Mouse (Mus musculus) thymus, adult 2 months (tissue): Measurements from ENCODE around the gene Ctnna3. TPM values are rescaled to one million over a fixed set of nuclear protein-coding genes. Genes with fewer than 3 reads are reported as not detected.

ENCODE experiments used
- DNase-seq: peaks from one replicate; pipeline ENCODE4 v3.0.0; 2021
- H3K27ac ChIP-seq: fragments of 200-500 bp; 2 replicates; pipeline ENCODE4 v1.5.1; 2012; ENCODE audit warnings: low read length, control low read depth; ENCODE audit not compliant: control insufficient read depth, insufficient read depth
- H3K27me3 ChIP-seq: fragments of 200-500 bp; 2 replicates; pipeline ENCODE4 v1.6.1; 2012; ENCODE audit warnings: mild to moderate bottlenecking, low read length, moderate library complexity, mixed read lengths; ENCODE audit not compliant: control insufficient read depth, insufficient read depth
- H3K36me3 ChIP-seq: fragments of 200-500 bp; 2 replicates; pipeline ENCODE4 v1.6.1; 2012; ENCODE audit warnings: mild to moderate bottlenecking, low read length, moderate library complexity; ENCODE audit not compliant: control insufficient read depth, insufficient read depth
- H3K4me1 ChIP-seq: fragments of 200-500 bp; replicated peaks from 2 replicates; pipeline ENCODE4 v1.6.1; 2012; ENCODE audit warnings: low read length; ENCODE audit not compliant: control insufficient read depth, insufficient read depth
- H3K4me3 ChIP-seq: fragments of 200-500 bp; 2 replicates; pipeline ENCODE4 v1.5.1; 2012; ENCODE audit warnings: mild to moderate bottlenecking, low read length, control low read depth, moderate library complexity; ENCODE audit not compliant: control insufficient read depth, insufficient read depth
- CTCF ChIP-seq: fragments of 200-500 bp; IDR thresholded peaks from 2 replicates; pipeline ENCODE4 v1.5.1; 2012; ENCODE audit warnings: mild to moderate bottlenecking, control low read depth, low read length, moderate library complexity, borderline replicate concordance; ENCODE audit not compliant: control insufficient read depth, poor library complexity, insufficient read depth; ENCODE audit errors: extremely low read depth
- POLR2A ChIP-seq: fragments of 200-500 bp; IDR thresholded peaks from 2 replicates; pipeline ENCODE4 v1.6.1; 2012; ENCODE audit warnings: mild to moderate bottlenecking, low read length, control low read depth, moderate library complexity; ENCODE audit not compliant: control insufficient read depth, poor library complexity, insufficient read depth; ENCODE audit errors: extremely low read depth
- WGBS: fragments of 180-500 bp; shearing (Covaris S2); methylation state at CpG from one replicate; pipeline ENCODE4 v1.1.7; 2018; 5-methylcytosine and 5-hydroxymethylcytosine counted together
- polyA plus RNA-seq: library from polyadenylated mRNA; depleted of rRNA; stranded (reverse); fragments of >200 nt; gene quantifications from 2 replicates; pipeline ENCODE4 v1.2.3, GENCODE M21; 2012

Gene Ctnna3
- polyA plus RNA-seq, 1 experiment, result 0.46 TPM

- no peak for TF ChIP-seq CTCF
- TF ChIP-seq POLR2A, result no peak
- WGBS, result 88% methylated on average over 9 of the region's 9 CpGs
Observed at GRCm38 (mm10) chr10:63423591-63424474, 6.1 kb upstream of the Ctnna3 start.

GRCm38 (mm10) chr10:63424475-63424814, 5.5 kb upstream of the Ctnna3 start:
- peak; percentile 62 for DNase-seq
- no peak overlapping the region for H3K4me3 ChIP-seq
- no peak overlapping the region for H3K27ac ChIP-seq
- H3K36me3 ChIP-seq, result no peaks in the 10 kb centered on the region
- no peaks in the 10 kb centered on the region for H3K4me1 ChIP-seq
- H3K27me3 ChIP-seq, result no peaks in the 10 kb centered on the region
- TF ChIP-seq POLR2A, result no peak

More at GRCm38 (mm10) chr10:63423591-63424474, 6.1 kb upstream of the Ctnna3 start:
- Histone ChIP-seq H3K4me3 (no peak overlapping the region), H3K27me3 (no peaks in the 10 kb centered on the region), H3K36me3 (no peaks in the 10 kb centered on the region), H3K27ac (no peak overlapping the region), H3K4me1 (no peaks in the 10 kb centered on the region)
- no peak for DNase-seq

- no peak for DNase-seq
- Histone ChIP-seq H3K27me3 (no peaks in the 10 kb centered on the region), H3K4me1 (no peaks in the 10 kb centered on the region), H3K27ac (no peak overlapping the region), H3K4me3 (no peak overlapping the region), H3K36me3 (no peaks in the 10 kb centered on the region)
- TF ChIP-seq POLR2A (no peak), CTCF (no peak)
- WGBS, result 97% methylated on average over 8 of the region's 8 CpGs
Observed at GRCm38 (mm10) chr10:63427146-63427545, 2.8 kb upstream of the Ctnna3 start.

DNA sequence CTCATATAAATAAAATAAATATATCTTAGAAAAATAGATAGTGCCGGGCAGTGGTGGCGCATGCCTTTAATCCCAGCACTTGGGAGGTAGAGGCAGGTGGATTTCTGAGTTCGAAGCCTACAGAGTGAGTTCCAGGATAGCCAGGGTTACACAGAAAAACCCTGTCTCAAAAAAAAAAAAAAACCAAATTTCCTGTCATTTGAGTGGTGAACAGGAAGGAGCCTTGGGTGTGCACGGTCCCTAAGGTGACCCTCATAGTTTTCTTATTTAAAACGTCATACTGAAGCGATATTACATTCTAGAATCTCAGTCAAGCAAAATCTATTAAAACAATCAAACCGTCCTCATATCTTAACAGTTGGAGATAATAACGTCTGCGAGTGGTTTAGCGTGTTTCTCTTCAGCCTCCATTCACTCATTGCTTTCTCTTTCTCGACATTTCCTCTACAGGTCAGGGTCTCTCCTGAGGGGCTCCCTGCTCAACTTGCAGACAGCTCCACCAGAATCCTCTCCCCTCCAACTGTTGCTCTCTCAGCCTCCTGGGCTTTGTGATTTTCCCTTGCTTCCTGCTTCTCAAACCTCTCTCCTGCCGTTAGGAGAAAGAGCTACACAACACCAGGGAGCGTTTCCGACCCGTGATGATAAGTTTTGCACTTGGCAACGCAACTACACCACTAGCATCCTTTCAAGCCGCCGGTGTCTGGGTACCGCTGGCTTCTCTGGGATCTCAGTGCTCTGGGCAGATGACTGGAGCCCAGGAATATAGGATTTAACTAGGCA, 1.5 kb upstream of the Ctnna3 start:
- peak; percentile 56 for DNase-seq
- Histone ChIP-seq H3K27ac (peak overlapping the region; percentile 80), H3K4me3 (peak overlapping the region; percentile 62), H3K4me1 (no peaks in the 10 kb centered on the region), H3K36me3 (no peaks in the 10 kb centered on the region), H3K27me3 (no peaks in the 10 kb centered on the region)
- TF ChIP-seq CTCF (no peak), POLR2A (peak; percentile 18; the same call in 1 of the 2 replicates)
- 12% methylated on average over 19 of the region's 19 CpGs for WGBS

DNA sequence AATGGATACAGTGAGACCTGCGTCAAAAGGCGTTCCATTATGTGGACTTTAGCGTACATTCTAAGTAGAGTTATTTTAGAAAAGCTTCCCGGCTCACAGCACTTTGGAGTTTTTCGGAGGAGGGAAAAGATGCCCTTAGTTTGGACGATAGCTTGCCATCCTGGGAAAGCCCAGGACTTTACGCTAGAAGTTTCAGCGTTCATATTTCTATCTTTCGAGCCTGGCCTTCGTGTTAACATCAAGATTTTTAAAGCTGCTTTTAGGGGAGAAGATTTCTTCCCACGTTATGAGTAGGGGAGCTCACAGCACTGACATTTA, 916 bp upstream of the Ctnna3 start:
- TF ChIP-seq CTCF (no peak), POLR2A (no peak)

GRCm38 (mm10) chr10:63429380-63429779, 518 bp upstream of the Ctnna3 start:
- H3K27ac ChIP-seq, result no peak overlapping the region
- peak; percentile 12; the same call in 1 of the 2 replicates for TF ChIP-seq CTCF
- TF ChIP-seq POLR2A, result 0 out of 2 replicates have a peak, but pooled peaks have one; percentile 56
- H3K36me3 ChIP-seq, result no peaks in the 10 kb centered on the region
- peak; percentile 99 for DNase-seq
- H3K4me3 ChIP-seq, result peak overlapping the region; percentile 74
- under 1% methylated on average over 34 of the region's 34 CpGs for WGBS
- no peaks in the 10 kb centered on the region for H3K27me3 ChIP-seq
- H3K4me1 ChIP-seq, result no peaks in the 10 kb centered on the region

More for the DNA sequence above, 916 bp upstream of the Ctnna3 start:
- WGBS, result 2% methylated on average over 11 of the region's 11 CpGs
- Histone ChIP-seq H3K4me3 (peak overlapping the region; percentile 62), H3K4me1 (no peaks in the 10 kb centered on the region), H3K36me3 (no peaks in the 10 kb centered on the region), H3K27me3 (no peaks in the 10 kb centered on the region), H3K27ac (peak overlapping the region; percentile 80; the same call in 1 of the 2 replicates)
- DNase-seq, result no peak
